ENCODE assay signal across 7 mouse cellular contexts in the genomic region with DNA sequence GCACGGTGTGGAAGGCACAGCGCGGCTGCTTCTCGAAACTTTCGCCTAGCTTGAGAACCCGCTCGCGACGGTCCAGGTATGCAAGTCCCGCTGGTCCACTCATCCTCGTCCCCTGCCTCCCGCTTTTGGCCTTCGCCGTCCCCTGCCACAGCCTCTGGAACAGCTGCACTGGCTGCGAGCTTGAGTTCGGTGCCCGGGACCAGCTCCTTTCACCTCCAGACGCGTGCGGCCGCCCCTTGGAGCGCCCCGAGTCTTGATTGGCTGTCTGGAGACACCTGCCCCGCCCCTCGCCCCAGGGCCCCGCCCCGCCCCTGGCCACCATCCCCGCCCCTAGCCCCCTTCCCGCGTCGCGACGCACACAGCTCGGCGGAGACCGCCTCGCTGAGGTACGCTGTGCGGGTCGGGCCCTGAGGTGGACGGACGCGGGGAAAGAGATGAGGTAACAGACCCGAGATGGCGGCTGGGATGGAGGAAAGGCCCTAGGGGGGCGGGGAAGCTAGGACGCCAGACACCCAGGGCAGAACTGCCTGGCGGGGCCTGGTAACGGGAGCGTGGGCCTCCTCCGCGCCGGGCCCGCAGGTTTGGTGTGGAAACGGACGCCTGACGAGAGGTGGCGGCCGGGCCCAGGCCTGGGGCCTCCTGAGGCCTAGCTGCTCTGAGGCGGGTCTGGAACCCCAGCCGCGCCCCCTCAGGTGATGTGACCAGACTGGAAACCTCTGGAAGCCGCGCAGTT. TPM values are rescaled to one million over a fixed set of nuclear protein-coding genes. Genes with fewer than 3 reads are reported as not detected.
A peak's percentile ranks its signal among the peaks of the same experiment; 100 is the strongest.
DNase-seq lines count a peak whose midpoint lies in the region; ATAC-seq lines count a peak whose summit lies in the region.

A gene (plus strand): TSS at position 332 of the 733 bp plus-strand sequence.

- H3K27me3 ChIP-seq in embryonic facial prominence, embryonic 10.5 days (replicated peaks; ENCODE audit: low read depth, poor library complexity, severe bottlenecking): peaks cover 18% of the 10 kb centered on the region
- peaks cover 4% of the 10 kb centered on the region for H3K27me3 ChIP-seq in midbrain, embryonic 11.5 days (ENCODE audit: control insufficient read depth, insufficient read depth, low read length)

- H3K9me3 ChIP-seq in embryonic facial prominence, embryonic 10.5 days: no peaks in the 10 kb centered on the region
- no peaks in the 10 kb centered on the region for H3K9me3 ChIP-seq in midbrain, embryonic 11.5 days (ENCODE audit: control insufficient read depth, low read length)

- H3K4me2 ChIP-seq in midbrain, embryonic 11.5 days: peak within 1 kb of the TSS; percentile 83

- H3K4me1 ChIP-seq in embryonic facial prominence, embryonic 10.5 days: peaks cover 14% of the 10 kb centered on the region
- peaks cover 7% of the 10 kb centered on the region; the same call in 1 of the 2 replicates for H3K4me1 ChIP-seq in midbrain, embryonic 11.5 days (ENCODE audit: control insufficient read depth, insufficient read depth, low read length)

- H3K4me3 ChIP-seq in embryonic facial prominence, embryonic 10.5 days: peak within 1 kb of the TSS; percentile 90
- H3K4me3 ChIP-seq in midbrain, embryonic 11.5 days (ENCODE audit: low read depth, low read length): peak within 1 kb of the TSS; percentile 90

- peak; percentile 92 for ATAC-seq in granulocyte monocyte progenitor cell, adult 5-6 weeks (replicated peaks; ENCODE audit: poor library complexity, severe bottlenecking)
- peak; percentile 99 for ATAC-seq in midbrain, embryonic 11.5 days (ENCODE audit: low FRiP score)

- WGBS in embryonic facial prominence, embryonic 10.5 days: under 1% methylated on average over 64 of the region's 64 CpGs
- under 1% methylated on average over 63 of the region's 64 CpGs for WGBS in midbrain, embryonic 11.5 days

- H3K9ac ChIP-seq in midbrain, embryonic 11.5 days (ENCODE audit: low read length): peak within 1 kb of the TSS; percentile 93

- DNase-seq in adrenal gland, postnatal 14 days: peak; percentile 92
- peak; percentile 95 for DNase-seq in embryonic facial prominence, embryonic 10.5 days (ENCODE audit: low spot score)
- DNase-seq in kidney, adult 11 months: peak; percentile 83
- peak; percentile 89 for DNase-seq in left cerebral cortex, postnatal 4 days
- peak; percentile 97 for DNase-seq in midbrain, embryonic 11.5 days (ENCODE audit: low spot score, missing footprints)
- DNase-seq in skeletal muscle tissue, adult 2 months (ENCODE audit: low read depth, low spot score): peak; percentile 50

- intact Hi-C loops in left cerebral cortex, postnatal 4 days (cut with DNase I): no loop called here

- peak within 1 kb of the TSS; percentile 97 for H3K27ac ChIP-seq in embryonic facial prominence, embryonic 10.5 days (replicated peaks)
- peak within 1 kb of the TSS; percentile 35 for H3K27ac ChIP-seq in midbrain, embryonic 11.5 days (ENCODE audit: low read depth, low read length)

- H3K36me3 ChIP-seq in embryonic facial prominence, embryonic 10.5 days (replicated peaks): peaks cover 22% of the 10 kb centered on the region
- no peaks in the 10 kb centered on the region for H3K36me3 ChIP-seq in midbrain, embryonic 11.5 days (ENCODE audit: control insufficient read depth, insufficient read depth, low read length)

RNA-seq across cellular contexts. Expression of the gene that starts here (rescaled TPM):
- 15.3 and 17.5 TPM in 2 replicates for total RNA-seq in adrenal gland, postnatal 14 days (2021)
- polyA plus RNA-seq in embryonic facial prominence, embryonic 10.5 days (2016; fragmentation: Nextera tagmentation; extraction: Ambion mirVana): 69.2 and 74.6 TPM in 2 replicates
- total RNA-seq in granulocyte monocyte progenitor cell, adult 5-6 weeks (2014; fragmentation: Nextera tagmentation): 4.7 and 13.6 TPM in 2 replicates
- total RNA-seq in granulocyte monocyte progenitor cell, adult 5-6 weeks (2017): 10.8 and 11.2 TPM in 2 replicates
- total RNA-seq in left cerebral cortex, postnatal 4 days (2021): 10 to 100 TPM; 34.8 to 40.2 TPM
- polyA plus RNA-seq in midbrain, embryonic 11.5 days (2014; fragmentation: Nextera tagmentation; extraction: Ambion mirVana): 73.6 and 85.6 TPM in 2 replicates

Comparison
In these comparisons a context has a peak if more than half of its experiments do, and no peak if none do; other contexts are left out.
1. Peak in every context shown above with its lines: DNase-seq, ATAC-seq, H3K4me3 ChIP-seq and H3K27ac ChIP-seq.